Mouse (Mus musculus): Measurements from ENCODE around the gene Zfp710. TPM values are rescaled to one million over a fixed set of nuclear protein-coding genes. Genes with fewer than 3 reads are reported as not detected.

Gene Zfp710
- 10 to 100 TPM; 14.2 to 15.5 TPM for total RNA-seq (2021)
- long read RNA-seq, experiment 1, partial matches to known transcripts: 1 of 5 reads
- long read RNA-seq, experiment 1, other reads (novel, unspliced or antisense): 3 of 5 reads
- long read RNA-seq, experiment 2, full-length matches to known transcripts: 1 of 3 reads
- long read RNA-seq, experiment 2, partial matches to known transcripts: 1 of 3 reads
- long read RNA-seq, experiment 2, other reads (novel, unspliced or antisense): 1 of 3 reads

DNA sequence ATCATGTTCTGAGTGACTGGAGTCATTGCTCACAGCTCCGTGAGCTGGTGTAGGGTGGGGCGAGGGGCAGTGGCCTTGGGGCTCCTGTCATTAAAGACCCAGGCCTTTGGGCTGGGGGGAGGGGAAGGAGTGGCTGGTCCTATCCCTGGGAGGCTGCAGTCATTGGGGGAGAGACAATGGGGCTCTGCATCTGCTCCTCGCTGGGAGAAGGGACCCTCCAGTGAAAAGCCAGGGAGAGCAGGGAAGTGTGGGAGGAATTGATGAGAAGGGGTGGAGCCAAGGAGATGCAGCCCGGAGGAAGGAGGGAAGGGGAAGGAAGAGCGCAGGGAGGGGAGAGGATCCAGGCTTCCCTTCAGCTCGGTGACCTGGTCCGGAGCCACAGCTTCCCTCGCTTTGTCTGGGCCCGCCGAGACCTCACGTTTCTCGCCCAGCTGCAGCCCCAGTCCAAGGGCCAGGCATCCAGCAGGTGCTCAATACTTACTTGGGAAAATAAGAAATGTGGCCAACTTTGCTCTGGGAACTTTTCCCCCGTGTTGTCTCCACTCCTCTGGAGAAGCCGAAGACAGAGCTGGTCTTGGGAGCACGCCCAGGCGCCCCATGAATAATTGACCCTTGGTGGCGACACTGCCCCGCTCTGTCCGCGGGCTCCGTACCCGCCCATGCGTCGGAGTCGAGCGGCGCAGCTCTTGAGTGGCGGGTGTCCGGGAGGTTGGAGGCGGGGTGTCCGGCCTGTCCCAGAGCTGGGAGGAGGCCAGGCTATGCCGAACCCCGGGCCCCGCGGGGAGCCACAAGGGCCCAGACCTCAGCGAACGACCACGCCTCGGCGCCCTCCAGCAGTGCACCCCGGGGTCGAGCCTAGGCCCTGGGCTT, at the start of gene Zfp710:
Gene Zfp710, plus strand, starts transcription at position 294 of the 870 bp plus-strand sequence.
- peak; percentile 93 to 94 for DNase-seq

DNA sequence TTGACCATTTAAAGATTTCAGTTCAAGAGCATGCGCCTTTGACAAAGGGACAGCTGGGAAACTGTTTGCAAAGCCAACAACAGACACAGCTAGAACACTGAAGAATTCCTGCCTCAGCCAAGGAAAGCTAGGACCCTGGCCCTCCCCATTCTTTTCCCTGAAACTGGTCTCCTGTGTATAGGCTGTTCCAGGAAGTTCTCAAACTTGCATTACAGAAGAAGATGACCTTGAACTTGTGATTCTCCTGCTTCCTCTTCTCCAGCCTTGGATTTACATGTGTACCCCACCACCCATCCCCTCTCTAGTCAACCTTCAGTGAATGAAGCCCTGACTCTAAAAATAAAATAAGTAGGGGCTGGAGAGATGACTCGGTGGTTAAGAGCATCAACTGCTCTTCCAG, 49.3 kb upstream of the Zfp710 start:
- no peak for DNase-seq

- no peak for DNase-seq
Observed at GRCm38 (mm10) chr7:79986717-79987116, 37.9 kb upstream of the Zfp710 start.

DNA sequence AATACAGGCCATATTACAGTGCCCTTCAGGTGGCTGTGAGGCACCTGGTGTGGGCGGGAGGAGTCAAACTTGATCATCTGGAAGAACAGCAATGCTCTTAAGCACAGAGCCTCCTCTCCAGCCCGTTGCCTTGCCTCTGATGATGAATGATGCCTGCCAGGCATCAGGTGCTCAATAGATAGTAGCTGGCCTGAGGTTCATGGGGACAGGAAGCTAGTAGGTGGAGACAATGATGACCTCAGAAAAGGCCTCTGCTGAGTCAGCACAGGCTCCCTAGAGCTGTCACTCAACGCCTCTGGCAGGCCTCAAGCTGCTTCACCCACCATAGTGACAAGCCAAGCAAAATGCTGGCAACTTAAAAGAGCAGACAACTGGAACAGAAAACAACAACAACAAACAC, 36.9 kb upstream of the Zfp710 start:
- peak; percentile 14 to 43 for DNase-seq

GRCm38 (mm10) chr7:79988466-79988865, 36.1 kb upstream of the Zfp710 start:
- peak in 1 of 2 experiments; percentile 15 for DNase-seq

DNA sequence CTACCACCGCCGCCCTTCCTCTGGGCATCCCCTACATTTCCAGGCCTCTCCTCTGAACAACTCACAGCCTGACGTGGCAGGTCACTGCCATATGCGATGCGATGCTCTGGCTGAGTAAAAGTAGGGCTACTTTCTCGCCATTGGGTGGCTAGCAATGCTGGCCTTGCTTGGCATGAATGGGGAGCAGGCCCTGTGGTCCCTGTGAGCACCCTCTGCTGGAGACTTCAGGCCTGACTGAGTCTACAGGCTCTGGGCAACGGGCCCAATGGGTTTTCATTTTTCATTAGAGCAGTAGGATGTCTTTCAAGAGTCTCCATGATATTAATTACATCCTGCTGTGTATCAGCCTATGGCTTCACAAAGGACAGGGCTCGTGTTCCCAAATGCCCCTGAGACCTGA, 30.1 kb upstream of the Zfp710 start:
- peak; percentile 68 to 76 for DNase-seq

DNA sequence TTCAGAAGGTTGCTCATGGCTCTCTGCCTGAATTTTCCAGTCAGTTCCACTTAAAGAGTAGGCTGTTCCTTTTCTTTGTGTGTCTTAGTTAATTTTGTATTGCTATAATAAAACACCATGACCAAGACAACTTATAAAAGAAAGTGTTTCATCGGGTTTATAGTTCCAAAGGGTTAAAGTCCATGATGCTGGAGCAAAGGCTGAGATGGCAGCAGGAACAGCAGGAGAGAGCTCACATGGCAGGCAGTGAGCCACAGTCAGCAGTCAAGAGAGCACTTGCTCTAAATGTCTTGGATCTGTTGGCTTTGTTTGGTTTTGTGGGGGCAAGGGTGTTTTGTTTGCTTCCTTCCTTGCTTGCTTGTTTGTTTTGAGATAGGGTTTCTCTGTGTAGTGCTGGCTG, 26.9 kb upstream of the Zfp710 start:
- DNase-seq: no peak

- DNase-seq: no peak
Observed at GRCm38 (mm10) chr7:80002353-80003055, 22.1 kb upstream of the Zfp710 start.

- no peak for DNase-seq
Observed at GRCm38 (mm10) chr7:80004776-80005554, 19.6 kb upstream of the Zfp710 start.

DNA sequence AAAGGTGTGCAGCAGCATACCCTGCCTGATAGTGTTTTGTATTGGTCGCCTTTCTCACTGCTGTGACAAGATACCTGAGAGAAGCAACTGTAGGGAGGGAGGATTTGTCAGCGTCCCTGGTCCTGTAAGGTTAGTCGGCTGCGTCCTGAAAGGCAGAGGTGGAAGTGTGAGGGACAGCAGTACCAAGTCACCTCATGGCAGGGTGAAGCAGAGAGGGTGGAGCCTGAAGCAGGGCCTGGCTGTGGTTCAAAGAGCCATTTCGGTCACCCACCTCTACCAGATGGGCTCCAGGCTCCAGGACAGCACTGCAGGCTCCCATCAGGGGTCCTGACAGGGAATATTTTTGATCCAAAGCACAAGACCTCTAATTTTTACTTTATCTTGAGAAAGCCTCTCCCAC, 13.9 kb upstream of the Zfp710 start:
- DNase-seq: no peak

- DNase-seq: peak; percentile 53 to 60
Observed at GRCm38 (mm10) chr7:80011470-80011869, 13.1 kb upstream of the Zfp710 start.

DNA sequence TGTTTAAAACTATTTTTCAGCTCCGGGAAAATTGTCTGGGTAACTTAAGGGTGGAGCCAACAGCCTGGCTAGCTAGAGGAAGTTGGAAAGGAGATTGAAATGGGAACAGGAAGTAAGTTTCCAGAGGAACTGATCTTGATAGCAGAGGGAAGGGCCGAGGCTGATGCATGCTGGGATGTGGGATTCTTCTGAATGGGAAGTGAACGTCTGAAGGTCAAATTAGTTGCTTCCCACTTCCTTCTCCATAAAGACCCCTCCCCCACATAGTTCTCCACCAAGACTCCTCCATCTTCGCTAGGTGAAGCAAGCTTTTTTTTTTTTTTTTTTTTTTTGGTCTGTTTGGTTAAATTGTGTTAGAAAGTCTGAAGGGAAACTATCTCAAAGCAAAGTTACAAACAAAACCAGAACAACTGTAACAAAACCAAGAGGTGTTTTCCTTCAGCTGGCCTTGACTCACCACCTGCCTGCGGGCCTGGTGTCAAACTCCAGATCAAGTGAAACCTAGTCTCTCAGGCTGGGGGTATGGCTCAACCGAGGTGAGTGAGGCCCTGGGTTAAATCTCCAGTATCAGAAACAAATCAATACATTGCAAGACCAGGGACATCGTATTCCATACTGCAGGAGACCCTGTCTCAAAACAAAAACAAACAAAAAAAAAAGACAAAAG, 10.6 kb upstream of the Zfp710 start:
- peak; percentile 31 to 44 for DNase-seq

GRCm38 (mm10) chr7:80014826-80015755, 9.5 kb upstream of the Zfp710 start:
- no peak for DNase-seq

DNA sequence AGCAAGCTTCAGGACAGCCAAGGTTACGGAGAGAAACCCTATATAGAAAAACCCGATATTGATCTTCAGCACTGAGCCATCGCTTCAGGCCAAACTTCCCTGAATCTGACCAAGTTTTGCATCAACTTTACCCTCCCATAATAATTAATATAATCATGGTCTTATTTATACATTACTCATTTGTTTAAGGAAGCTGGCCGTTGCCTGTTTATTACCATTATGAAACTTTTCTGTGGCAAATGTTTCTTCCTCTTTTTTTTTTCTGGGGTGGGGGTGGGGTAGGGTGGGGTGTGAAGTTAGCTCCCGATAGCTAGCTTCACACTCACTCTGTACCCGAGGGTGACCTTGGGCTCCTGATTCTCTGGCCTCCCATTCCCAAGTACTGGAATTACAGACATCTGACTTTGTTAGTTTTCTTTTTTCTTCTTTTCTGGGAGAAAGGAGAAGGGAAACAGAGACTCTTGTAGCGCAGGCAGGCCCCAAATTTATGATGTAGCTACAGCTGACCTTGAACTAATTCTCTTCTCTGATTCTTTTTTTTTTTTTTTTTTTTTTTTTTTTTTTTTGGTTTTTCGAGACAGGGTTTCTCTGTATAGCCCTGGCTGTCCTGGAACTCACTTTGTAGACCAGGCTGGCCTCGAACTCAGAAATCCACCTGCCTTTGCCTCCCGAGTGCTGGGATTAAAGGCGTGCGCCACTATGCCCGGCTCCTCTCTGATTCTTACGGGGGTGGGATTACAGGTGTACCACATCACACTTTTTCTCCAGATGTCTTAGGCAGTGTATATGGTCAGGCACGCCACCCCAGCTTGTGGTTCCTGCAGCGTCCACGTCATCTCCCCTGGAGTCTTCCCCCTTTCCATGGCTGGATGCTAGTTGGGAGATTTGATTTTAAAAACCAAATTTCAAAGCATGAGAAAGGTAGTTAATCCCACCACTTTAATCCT, 5.8 kb upstream of the Zfp710 start:
- DNase-seq: peak in 1 of 2 experiments; percentile 32

- DNase-seq: peak in 1 of 2 experiments; percentile 38
Observed at GRCm38 (mm10) chr7:80023621-80024435, 786 bp upstream of the Zfp710 start.

DNA sequence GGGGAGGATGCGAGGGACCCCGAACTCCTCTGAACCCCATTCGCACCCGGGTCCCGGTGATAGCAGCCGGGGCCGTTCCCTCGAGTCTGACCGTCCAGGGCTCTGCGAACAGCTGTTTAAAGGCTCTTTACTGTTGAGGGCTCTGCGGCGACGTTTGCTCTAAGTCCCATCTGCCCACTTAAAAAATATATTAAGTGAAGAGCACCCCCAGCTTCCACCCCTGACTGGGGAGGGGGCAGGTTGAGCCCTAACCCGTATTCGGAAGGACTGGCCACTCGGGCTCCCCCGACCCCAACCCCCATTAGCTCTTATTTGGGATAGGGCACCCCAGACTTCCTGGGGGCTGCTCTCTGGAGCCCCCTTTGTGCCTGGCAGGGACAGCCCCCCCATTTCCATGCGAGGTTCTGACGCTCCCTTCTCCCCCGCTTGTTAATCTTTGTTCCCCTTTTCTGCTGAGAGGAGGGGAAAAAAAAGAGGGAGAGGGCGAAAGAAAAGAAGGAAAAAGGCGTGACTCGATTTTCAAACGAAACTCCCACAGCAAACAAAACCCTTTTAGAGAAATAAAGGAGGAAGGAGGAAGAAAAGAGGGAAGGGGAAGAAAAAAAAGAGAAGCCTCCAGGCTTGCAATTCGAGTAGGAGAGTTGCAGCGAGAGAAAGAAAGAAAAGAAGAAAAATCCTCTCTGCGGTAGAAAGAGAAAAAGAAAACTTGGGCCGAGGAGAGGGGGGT, 940 bp downstream of the Zfp710 start:
- peak in 1 of 2 experiments; percentile 23 for DNase-seq

All from adrenal gland, postnatal 36 days (tissue).